Mouse (Mus musculus) cerebellum, adult 11-12 months (tissue): Measurements from ENCODE around the gene Arid1b.

Source experiments
- DNase-seq: peaks from one replicate; pipeline ENCODE4 v3.0.0; 2022

The Arid1b gene

GRCm38 (mm10) chr17:4993840-4994503 lies at the start of gene Arid1b:
TSS of gene Arid1b (plus strand) at chr17:4994332.
- DNase-seq: peak; percentile 86

- DNase-seq: peak; percentile 77
Observed at GRCm38 (mm10) chr17:4945311-4945751, 48.8 kb upstream of the Arid1b start.

- peak; percentile 86 for DNase-seq
Observed at GRCm38 (mm10) chr17:4945871-4946331, 48.2 kb upstream of the Arid1b start.

GRCm38 (mm10) chr17:4946421-4946974 lies 47.6 kb upstream of the Arid1b start:
- DNase-seq: peak; percentile 61

- no peak for DNase-seq
Observed at GRCm38 (mm10) chr17:4947013-4947412, 47.1 kb upstream of the Arid1b start.

- no peak for DNase-seq
Observed at GRCm38 (mm10) chr17:4947439-4947838, 46.7 kb upstream of the Arid1b start.

- no peak for DNase-seq
Observed at GRCm38 (mm10) chr17:4948501-4948900, 45.6 kb upstream of the Arid1b start.

- DNase-seq: no peak
Observed at GRCm38 (mm10) chr17:4954431-4954830, 39.7 kb upstream of the Arid1b start.

GRCm38 (mm10) chr17:4964192-4964877 lies 29.8 kb upstream of the Arid1b start:
- DNase-seq: no peak

- no peak for DNase-seq
Observed at GRCm38 (mm10) chr17:4967201-4967600, 26.9 kb upstream of the Arid1b start.

- DNase-seq: no peak
Observed at GRCm38 (mm10) chr17:4968035-4968434, 26.1 kb upstream of the Arid1b start.

- DNase-seq: no peak
Observed at GRCm38 (mm10) chr17:4968878-4969277, 25.3 kb upstream of the Arid1b start.

- no peak for DNase-seq
Observed at GRCm38 (mm10) chr17:4972261-4972660, 21.9 kb upstream of the Arid1b start.

GRCm38 (mm10) chr17:4974736-4975135 lies 19.4 kb upstream of the Arid1b start:
- peak; percentile 97 for DNase-seq

GRCm38 (mm10) chr17:4980151-4980550 lies 14.0 kb upstream of the Arid1b start:
- DNase-seq: no peak

GRCm38 (mm10) chr17:4982819-4983218 lies 11.3 kb upstream of the Arid1b start:
- no peak for DNase-seq

- DNase-seq: no peak
Observed at GRCm38 (mm10) chr17:4984691-4985090, 9.4 kb upstream of the Arid1b start.

GRCm38 (mm10) chr17:4990911-4991560 lies 3.1 kb upstream of the Arid1b start:
- no peak for DNase-seq

GRCm38 (mm10) chr17:4991600-4991999 lies 2.5 kb upstream of the Arid1b start:
- DNase-seq: no peak

GRCm38 (mm10) chr17:4993497-4993839 lies 664 bp upstream of the Arid1b start:
- no peak for DNase-seq

- no peak for DNase-seq
Observed at GRCm38 (mm10) chr17:4994504-4994812, 326 bp downstream of the Arid1b start.

- DNase-seq: peak; percentile 75
Observed at GRCm38 (mm10) chr17:4994813-4995560, 855 bp downstream of the Arid1b start.

- DNase-seq: peak; percentile 86
Observed at GRCm38 (mm10) chr17:4995561-4996051, 1.5 kb downstream of the Arid1b start.
